Mouse (Mus musculus): ENCODE measurements at regions not wholly inside any gene's neighbourhood (a gene's known extent, or its start where the extent isn't known, plus 50 kb on each side); places are given as distances from the start of the nearest gene placed in this dataset.

GRCm38 (mm10) chr3:131698070-131698750 lies 133.6 kb downstream of the Papss1 start:
- no peak overlapping the region for H3K9ac ChIP-seq (ENCODE audit: low read depth, low read length)
- H3K4me3 ChIP-seq (ENCODE audit: low read length): no peak overlapping the region
- H3K4me2 ChIP-seq (replicated peaks; ENCODE audit: low read depth, low read length): no peak overlapping the region
- H3K27ac ChIP-seq (ENCODE audit: low read depth, low read length): no peak overlapping the region
- no peaks in the 10 kb centered on the region for H3K27me3 ChIP-seq (ENCODE audit: control insufficient read depth, insufficient read depth, low read length)
- H3K4me1 ChIP-seq (ENCODE audit: control insufficient read depth, insufficient read depth, low read length): no peaks in the 10 kb centered on the region
- no peak for ATAC-seq (ENCODE audit: low FRiP score, low TSS enrichment)
- H3K36me3 ChIP-seq (ENCODE audit: control insufficient read depth, insufficient read depth, low read length): no peaks in the 10 kb centered on the region
- H3K9me3 ChIP-seq (ENCODE audit: control insufficient read depth, low read length): no peaks in the 10 kb centered on the region
- WGBS: 88% methylated on average over 3 of the region's 3 CpGs

DNA sequence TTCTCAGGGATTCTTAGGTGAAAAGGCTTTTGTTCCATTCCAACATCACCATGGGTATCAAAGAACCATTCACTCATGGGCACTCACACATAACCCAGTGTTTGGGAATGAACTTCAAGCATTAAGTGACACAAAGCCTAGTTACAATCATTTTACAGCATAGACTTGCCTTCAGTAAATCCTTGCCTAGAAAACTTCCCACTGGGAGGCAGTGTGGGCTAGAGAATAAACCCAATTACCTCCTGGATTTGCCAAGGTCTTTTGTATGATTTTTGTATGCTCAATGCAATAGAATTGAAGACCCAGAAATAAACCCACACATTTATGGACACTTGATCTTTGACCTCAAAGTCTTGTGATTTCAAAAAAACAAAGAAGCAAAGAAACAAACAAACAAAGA lies 138.6 kb downstream of the Papss1 start:
- Histone ChIP-seq H3K4me3 (ENCODE audit: low read length) (no peak overlapping the region), H3K4me1 (ENCODE audit: control insufficient read depth, insufficient read depth, low read length) (no peaks in the 10 kb centered on the region), H3K4me2 (replicated peaks; ENCODE audit: low read depth, low read length) (no peak overlapping the region), H3K9ac (ENCODE audit: low read depth, low read length) (no peak overlapping the region), H3K36me3 (ENCODE audit: control insufficient read depth, insufficient read depth, low read length) (no peaks in the 10 kb centered on the region), H3K9me3 (ENCODE audit: control insufficient read depth, low read length) (no peaks in the 10 kb centered on the region), H3K27me3 (ENCODE audit: control insufficient read depth, insufficient read depth, low read length) (no peaks in the 10 kb centered on the region), H3K27ac (ENCODE audit: low read depth, low read length) (no peak overlapping the region)
- ATAC-seq (ENCODE audit: low FRiP score, low TSS enrichment): no peak

- WGBS: 87% methylated on average over 8 of the region's 8 CpGs
- no peak overlapping the region for H3K4me3 ChIP-seq (ENCODE audit: low read length)
- ATAC-seq (ENCODE audit: low FRiP score, low TSS enrichment): no peak
These were observed 149.0 kb downstream of the Papss1 start for GRCm38 (mm10) chr3:131713532-131713931.

DNA sequence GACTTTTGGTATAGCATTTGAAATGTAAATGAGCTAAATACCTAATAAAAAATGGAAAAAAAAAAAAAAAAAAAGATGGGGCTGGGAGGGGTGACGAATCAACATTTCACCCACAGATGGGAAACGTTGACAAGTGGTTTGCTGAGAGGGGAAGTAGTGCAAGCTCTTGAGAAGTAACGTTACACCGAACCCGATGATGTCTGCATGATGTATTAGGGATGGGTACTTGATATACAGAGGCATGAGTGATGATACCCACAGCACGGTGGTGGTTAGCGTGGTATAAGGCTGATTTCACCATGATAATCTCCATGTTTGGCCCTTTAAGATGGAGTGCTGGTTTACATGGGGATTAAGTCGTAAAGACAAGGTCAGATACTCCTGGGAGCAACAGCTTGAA lies 154.2 kb downstream of the Papss1 start:
- Histone ChIP-seq H3K4me2 (replicated peaks; ENCODE audit: low read depth, low read length) (no peak overlapping the region), H3K36me3 (ENCODE audit: control insufficient read depth, insufficient read depth, low read length) (no peaks in the 10 kb centered on the region), H3K4me1 (ENCODE audit: control insufficient read depth, insufficient read depth, low read length) (no peaks in the 10 kb centered on the region), H3K4me3 (ENCODE audit: low read length) (no peak overlapping the region), H3K27ac (ENCODE audit: low read depth, low read length) (no peak overlapping the region), H3K9ac (ENCODE audit: low read depth, low read length) (no peak overlapping the region), H3K9me3 (ENCODE audit: control insufficient read depth, low read length) (no peaks in the 10 kb centered on the region), H3K27me3 (ENCODE audit: control insufficient read depth, insufficient read depth, low read length) (no peaks in the 10 kb centered on the region)
- ATAC-seq (ENCODE audit: low FRiP score, low TSS enrichment): no peak
- WGBS: 80% methylated on average over 8 of the region's 8 CpGs

More at GRCm38 (mm10) chr3:131713532-131713931, 149.0 kb downstream of the Papss1 start:
- Histone ChIP-seq H3K27ac (ENCODE audit: low read depth, low read length) (no peak overlapping the region), H3K4me2 (replicated peaks; ENCODE audit: low read depth, low read length) (no peak overlapping the region), H3K4me1 (ENCODE audit: control insufficient read depth, insufficient read depth, low read length) (no peaks in the 10 kb centered on the region), H3K9me3 (ENCODE audit: control insufficient read depth, low read length) (no peaks in the 10 kb centered on the region), H3K9ac (ENCODE audit: low read depth, low read length) (no peak overlapping the region), H3K36me3 (ENCODE audit: control insufficient read depth, insufficient read depth, low read length) (no peaks in the 10 kb centered on the region), H3K27me3 (ENCODE audit: control insufficient read depth, insufficient read depth, low read length) (no peaks in the 10 kb centered on the region)

GRCm38 (mm10) chr3:131728618-131729017 lies 164.1 kb downstream of the Papss1 start:
- no peak for ATAC-seq (ENCODE audit: low FRiP score, low TSS enrichment)
- Histone ChIP-seq H3K27me3 (ENCODE audit: control insufficient read depth, insufficient read depth, low read length) (no peaks in the 10 kb centered on the region), H3K4me1 (ENCODE audit: control insufficient read depth, insufficient read depth, low read length) (no peaks in the 10 kb centered on the region), H3K27ac (ENCODE audit: low read depth, low read length) (no peak overlapping the region), H3K9me3 (ENCODE audit: control insufficient read depth, low read length) (no peaks in the 10 kb centered on the region), H3K4me2 (replicated peaks; ENCODE audit: low read depth, low read length) (no peak overlapping the region), H3K9ac (ENCODE audit: low read depth, low read length) (no peak overlapping the region), H3K36me3 (ENCODE audit: control insufficient read depth, insufficient read depth, low read length) (no peaks in the 10 kb centered on the region), H3K4me3 (ENCODE audit: low read length) (no peak overlapping the region)
- 94% methylated on average over 3 of the region's 3 CpGs for WGBS

GRCm38 (mm10) chr3:131734226-131734625 lies 169.7 kb downstream of the Papss1 start:
- H3K27me3 ChIP-seq (ENCODE audit: control insufficient read depth, insufficient read depth, low read length): no peaks in the 10 kb centered on the region
- no peak overlapping the region for H3K4me2 ChIP-seq (replicated peaks; ENCODE audit: low read depth, low read length)
- 77% methylated on average over 6 of the region's 6 CpGs for WGBS
- no peak overlapping the region for H3K4me3 ChIP-seq (ENCODE audit: low read length)
- no peak for ATAC-seq (ENCODE audit: low FRiP score, low TSS enrichment)
- no peaks in the 10 kb centered on the region for H3K36me3 ChIP-seq (ENCODE audit: control insufficient read depth, insufficient read depth, low read length)
- H3K9me3 ChIP-seq (ENCODE audit: control insufficient read depth, low read length): no peaks in the 10 kb centered on the region
- no peak overlapping the region for H3K9ac ChIP-seq (ENCODE audit: low read depth, low read length)
- H3K27ac ChIP-seq (ENCODE audit: low read depth, low read length): no peak overlapping the region
- no peaks in the 10 kb centered on the region; the same call in 1 of the 2 replicates for H3K4me1 ChIP-seq (ENCODE audit: control insufficient read depth, insufficient read depth, low read length)

DNA sequence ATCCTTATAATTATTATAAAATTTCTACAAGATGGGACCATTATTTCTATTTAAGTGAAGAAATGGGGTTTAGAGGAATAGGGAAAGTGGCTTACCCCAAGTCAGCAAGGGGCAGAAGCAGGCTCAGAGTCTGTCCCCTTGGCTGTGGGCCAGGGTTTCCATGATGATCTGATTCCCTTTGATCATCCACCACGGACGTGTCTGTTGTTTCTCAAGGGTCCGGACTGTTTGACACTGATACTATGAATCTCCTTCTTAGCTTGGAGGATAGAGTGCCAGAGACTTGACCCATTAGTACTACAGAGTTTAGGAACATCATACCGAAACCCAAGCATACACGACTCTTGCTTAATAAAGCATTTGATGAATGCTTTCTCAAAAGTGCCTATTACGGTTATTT lies 172.9 kb downstream of the Papss1 start:
- peak; percentile 72 for ATAC-seq (ENCODE audit: low FRiP score, low TSS enrichment)
- WGBS: 28% methylated on average over 6 of the region's 6 CpGs
- Histone ChIP-seq H3K4me3 (ENCODE audit: low read length) (no peak overlapping the region), H3K4me2 (replicated peaks; ENCODE audit: low read depth, low read length) (no peak overlapping the region), H3K4me1 (ENCODE audit: control insufficient read depth, insufficient read depth, low read length) (no peaks in the 10 kb centered on the region; the same call in 1 of the 2 replicates), H3K36me3 (ENCODE audit: control insufficient read depth, insufficient read depth, low read length) (no peaks in the 10 kb centered on the region), H3K9ac (ENCODE audit: low read depth, low read length) (no peak overlapping the region), H3K9me3 (ENCODE audit: control insufficient read depth, low read length) (no peaks in the 10 kb centered on the region), H3K27me3 (ENCODE audit: control insufficient read depth, insufficient read depth, low read length) (no peaks in the 10 kb centered on the region), H3K27ac (ENCODE audit: low read depth, low read length) (no peak overlapping the region)

GRCm38 (mm10) chr3:131737953-131738598 lies 173.5 kb downstream of the Papss1 start:
- H3K4me3 ChIP-seq (ENCODE audit: low read length): no peak overlapping the region
- H3K9ac ChIP-seq (ENCODE audit: low read depth, low read length): no peak overlapping the region
- no peaks in the 10 kb centered on the region for H3K9me3 ChIP-seq (ENCODE audit: control insufficient read depth, low read length)
- H3K4me1 ChIP-seq (ENCODE audit: control insufficient read depth, insufficient read depth, low read length): no peaks in the 10 kb centered on the region; the same call in 1 of the 2 replicates
- H3K27me3 ChIP-seq (ENCODE audit: control insufficient read depth, insufficient read depth, low read length): no peaks in the 10 kb centered on the region
- no peak overlapping the region for H3K27ac ChIP-seq (ENCODE audit: low read depth, low read length)
- no peak overlapping the region for H3K4me2 ChIP-seq (replicated peaks; ENCODE audit: low read depth, low read length)
- H3K36me3 ChIP-seq (ENCODE audit: control insufficient read depth, insufficient read depth, low read length): no peaks in the 10 kb centered on the region
- WGBS: 46% methylated on average over 17 of the region's 17 CpGs
- ATAC-seq (ENCODE audit: low FRiP score, low TSS enrichment): peak; percentile 74

GRCm38 (mm10) chr3:131755537-131755936 lies 191.0 kb downstream of the Papss1 start:
- 0 out of 2 replicates have a peak, but pooled peaks cover 4% of the 10 kb centered on the region for H3K4me1 ChIP-seq (ENCODE audit: control insufficient read depth, insufficient read depth, low read length)
- H3K4me2 ChIP-seq (replicated peaks; ENCODE audit: low read depth, low read length): no peak overlapping the region
- H3K9ac ChIP-seq (ENCODE audit: low read depth, low read length): no peak overlapping the region
- peak; percentile 62; the same call in 1 of the 2 replicates for ATAC-seq (ENCODE audit: low FRiP score, low TSS enrichment)
- WGBS: 17% methylated on average over 2 of the region's 2 CpGs
- no peaks in the 10 kb centered on the region for H3K36me3 ChIP-seq (ENCODE audit: control insufficient read depth, insufficient read depth, low read length)
- H3K4me3 ChIP-seq (ENCODE audit: low read length): no peak overlapping the region
- no peak overlapping the region for H3K27ac ChIP-seq (ENCODE audit: low read depth, low read length)
- no peaks in the 10 kb centered on the region for H3K27me3 ChIP-seq (ENCODE audit: control insufficient read depth, insufficient read depth, low read length)
- peaks cover 6% of the 10 kb centered on the region; the same call in 1 of the 2 replicates for H3K9me3 ChIP-seq (ENCODE audit: control insufficient read depth, low read length)

Data from kidney, embryonic 14.5 days (tissue).